Mouse (Mus musculus): ENCODE results near the gene Btbd35f22. TPM values are rescaled to one million over a fixed set of nuclear protein-coding genes. Genes with fewer than 3 reads are reported as not detected.

Btbd35f22 gene
- not detected for total RNA-seq (2023)

DNA sequence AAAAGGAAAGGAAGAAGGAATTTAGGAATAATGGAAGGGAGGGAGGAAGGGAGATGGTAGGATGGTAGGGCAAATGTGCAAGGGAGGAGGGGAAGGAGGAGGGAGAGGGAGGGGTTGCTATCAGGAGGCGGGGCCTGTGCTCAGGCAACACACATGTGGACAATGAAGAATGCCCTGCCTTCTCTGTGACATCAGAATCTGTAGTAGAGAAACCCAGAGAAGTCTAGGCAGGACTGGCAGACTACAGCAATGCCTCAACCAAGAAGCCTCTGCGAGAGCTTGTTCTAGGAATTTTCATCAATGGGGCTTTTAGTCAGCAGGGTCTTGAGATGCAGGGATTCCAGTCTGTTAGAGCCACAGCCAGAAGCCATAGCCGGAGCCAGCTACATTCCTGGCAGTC lies at the start of gene Btbd35f22:
TSS of gene Btbd35f22 (plus strand) at position 301 of the 400 bp plus-strand sequence.

Other genes starting within 250 kb of the Btbd35f22 start
- not detected for gene Gm21637, start 85.8 kb upstream of the Btbd35f22 start, total RNA-seq (2023)
- not detected for gene Btbd35f2, start 230.6 kb downstream of the Btbd35f22 start, total RNA-seq (2023)

All from CD4-positive naive resting alpha-beta T cell, adult 57 days (primary cell).